Mouse (Mus musculus): ENCODE data around the gene Tmf1. TPM values are rescaled to one million over a fixed set of nuclear protein-coding genes. Genes with fewer than 3 reads are reported as not detected.

The Tmf1 gene
- total and polyA plus RNA-seq, 3 experiments: 12.7 to 26.4 (median 22.3) TPM

GRCm38 (mm10) chr6:97210191-97210961 is 31.5 kb upstream of the Tmf1 start, which contains the start of gene Arl6ip5:
Arl6ip5 (plus strand) TSS chr6:97210689.
- Histone ChIP-seq H3K9ac (ENCODE audit: insufficient read depth, low read depth) (peak within 1 kb of the TSS; percentile 89), H3K4me1 (ENCODE audit: control insufficient read depth in 1 of 2, insufficient read depth in 2 of 2) (peaks cover 9 to 70% of the 10 kb centered on the region in 2 experiments; a peak in 3 of 4 replicates), H3K27me3 (replicated peaks) (no peaks in the 10 kb centered on the region), H3K4me3 (replicated peaks in 1 of 3; ENCODE audit: low read depth in 2 of 3, low read length in 2 of 3, poor library complexity in 1 of 3) (peak within 1 kb of the TSS; percentile 88 to 97 (median 91)), H3K36me3 (replicated peaks in 1 of 2; ENCODE audit: control insufficient read depth in 1 of 2, insufficient read depth in 1 of 2, low read length in 1 of 2) (peaks cover 9 to 21% of the 10 kb centered on the region in 2 experiments), H3K27ac (ENCODE audit: insufficient read depth, low read depth) (peak within 1 kb of the TSS; percentile 86), H3K9me3 (replicated peaks; ENCODE audit: low read length) (peaks cover 8% of the 10 kb centered on the region), H3K4me2 (ENCODE audit: insufficient read depth, low read depth, poor library complexity, severe bottlenecking) (peak within 1 kb of the TSS; percentile 83), H3K79me2 (replicated peaks; ENCODE audit: control insufficient read depth, extremely low read depth, insufficient read depth, poor library complexity, severe bottlenecking) (peaks cover 29% of the 10 kb centered on the region)
- dilution Hi-C loops (cut with MboI; ENCODE audit: extremely low pct_ligation_motif_present, extremely low pct_unique_long_range_greater_than_20kb, low sequenced_read_pairs) (no loop called here), in situ Hi-C loops (cut with MboI; ENCODE audit: low pct_ligation_motif_present, low pct_unique_long_range_greater_than_20kb, low sequenced_read_pairs) (loop anchor here (25.0 kb wide), 1 partner anchor 627 kb away; no protein-coding TSS in a partner anchor)
- TF ChIP-seq UBTF (IDR thresholded peaks at IDR 0.05; ENCODE audit: low read depth, low read length) (no peak), KAT2A (IDR thresholded peaks at IDR 0.05; ENCODE audit: insufficient replicate concordance, low read length) (no peak), EP300 (IDR thresholded peaks at IDR 0.05; ENCODE audit: low read length) (no peak), JUND (conservative IDR thresholded peaks at IDR 0.05; ENCODE audit: low read depth, low read length) (peak; percentile 61; the same call in 1 of the 2 replicates), POLR2A (IDR thresholded peaks at IDR 0.05; ENCODE audit: low read depth, low read length) (peak; percentile 69), CHD2 (IDR thresholded peaks at IDR 0.05; ENCODE audit: low read length) (no peak), USF2 (conservative IDR thresholded peaks at IDR 0.05; ENCODE audit: low read depth, low read length) (no peak), MAX (IDR thresholded peaks at IDR 0.05; ENCODE audit: low read length) (peak; percentile 31; the same call in 1 of the 2 replicates), NRF1 (IDR thresholded peaks at IDR 0.05; ENCODE audit: low read depth, low read length) (no peak), IRF4 (IDR thresholded peaks at IDR 0.05; ENCODE audit: low read depth, low read length) (peak; percentile 66; the same call in 1 of the 2 replicates), GABPA (IDR thresholded peaks at IDR 0.05; ENCODE audit: insufficient replicate concordance, low read depth, low read length) (no peak), MAFK (IDR thresholded peaks at IDR 0.05; ENCODE audit: insufficient replicate concordance, low read length) (no peak), ZKSCAN1 (IDR thresholded peaks at IDR 0.05; ENCODE audit: borderline replicate concordance, low read depth, low read length) (no peak), MAZ (IDR thresholded peaks at IDR 0.05; ENCODE audit: low read depth, low read length) (no peak), MEF2A (IDR thresholded peaks at IDR 0.05; ENCODE audit: borderline replicate concordance, low read depth, low read length) (peak; percentile 74), ELF1 (IDR thresholded peaks at IDR 0.05; ENCODE audit: low read depth, low read length) (peak; percentile 47; the same call in 1 of the 2 replicates), TBP (conservative IDR thresholded peaks at IDR 0.05; ENCODE audit: low read depth, low read length) (peak; percentile 79; the same call in 1 of the 2 replicates), MXI1 (IDR thresholded peaks at IDR 0.05; ENCODE audit: low read depth, low read length) (peak; percentile 19; the same call in 1 of the 2 replicates), ZNF384 (IDR thresholded peaks at IDR 0.05; ENCODE audit: low read depth, low read length) (peak; percentile 97), ETS1 (conservative IDR thresholded peaks at IDR 0.05; ENCODE audit: low read depth, low read length) (peak; percentile 57; the same call in 1 of the 2 replicates), ZMIZ1 (IDR thresholded peaks at IDR 0.05; ENCODE audit: low read depth, low read length) (no peak), NELFE (IDR thresholded peaks at IDR 0.05; ENCODE audit: low read depth, low read length) (0 out of 2 replicates have a peak, but pooled peaks have one; percentile 26), ZC3H11A (IDR thresholded peaks at IDR 0.05; ENCODE audit: low read depth, low read length) (no peak), POLR2AphosphoS2 (IDR thresholded peaks at IDR 0.05; ENCODE audit: low read depth, low read length) (no peak), SMC3 (IDR thresholded peaks at IDR 0.05; ENCODE audit: low read depth, low read length) (no peak; the same call in 1 of the 2 replicates), CTCF (conservative IDR thresholded peaks at IDR 0.05 in 1 of 2, IDR thresholded peaks at IDR 0.05 in 1 of 2; ENCODE audit: low read depth in 2 of 2, low read length in 2 of 2) (no peak), RCOR1 (conservative IDR thresholded peaks at IDR 0.05; ENCODE audit: low read depth, low read length) (no peak), CHD1 (IDR thresholded peaks at IDR 0.05; ENCODE audit: low read depth, low read length) (no peak), SIN3A (IDR thresholded peaks at IDR 0.05; ENCODE audit: low read length) (peak; percentile 96), HCFC1 (IDR thresholded peaks at IDR 0.05; ENCODE audit: low read depth, low read length) (peak; percentile 71), E2F4 (IDR thresholded peaks at IDR 0.05; ENCODE audit: insufficient replicate concordance, low read depth, low read length) (no peak), RAD21 (IDR thresholded peaks at IDR 0.05; ENCODE audit: low read depth, low read length) (no peak), TCF12 (IDR thresholded peaks at IDR 0.05; ENCODE audit: low read depth, low read length) (peak; percentile 74; the same call in 1 of the 2 replicates), PAX5 (IDR thresholded peaks at IDR 0.05; ENCODE audit: low read length) (no peak), MYC (IDR thresholded peaks at IDR 0.05; ENCODE audit: low read depth, low read length) (0 out of 2 replicates have a peak, but pooled peaks have one; percentile 25), BHLHE40 (IDR thresholded peaks at IDR 0.05; ENCODE audit: low read depth, low read length) (no peak), USF1 (IDR thresholded peaks at IDR 0.05; ENCODE audit: low read depth, low read length) (no peak), JUN (IDR thresholded peaks at IDR 0.05; ENCODE audit: insufficient read depth, low read depth, low read length) (no peak)
- peak; percentile 96 for DNase-seq (ENCODE audit: extremely low read depth)

Measured in CH12.LX (cell line).